Mouse (Mus musculus) CH12.LX (cell line): ENCODE results near the gene Per3. TPM values are rescaled to one million over a fixed set of nuclear protein-coding genes. Genes with fewer than 3 reads are reported as not detected.
A peak's percentile ranks its signal among the peaks of the same experiment; 100 is the strongest.

ENCODE experiments used
- DNase-seq: peaks from one replicate; pipeline ENCODE4 v3.0.0-alpha.2; 2013; ENCODE audit errors: extremely low read depth
- H3K27ac ChIP-seq: 2 replicates; pipeline ENCODE4 v1.5.1; 2012; ENCODE audit warnings: low read depth, mild to moderate bottlenecking, control low read depth, moderate library complexity; ENCODE audit not compliant: insufficient read depth
- H3K27me3 ChIP-seq: replicated peaks from 2 replicates; pipeline ENCODE3; 2012; ENCODE audit warnings: inconsistent platforms
- H3K36me3 ChIP-seq, 2 experiments: replicated peaks in 1 of 2; 2 replicates each; pipeline versions ENCODE3 to v1.6.1; 2012; ENCODE audit warnings: inconsistent platforms in 1 of 2, low read length in 1 of 2, mild to moderate bottlenecking in 1 of 2, mixed read lengths in 1 of 2, moderate library complexity in 1 of 2; ENCODE audit not compliant: control insufficient read depth in 1 of 2, insufficient read depth in 1 of 2
- H3K4me1 ChIP-seq, 2 experiments: 2 replicates each; pipeline ENCODE4 v1.6.1; 2012; ENCODE audit warnings: inconsistent platforms in 1 of 2, moderate library complexity in 1 of 2; ENCODE audit not compliant: insufficient read depth in 2 of 2, control insufficient read depth in 1 of 2
- H3K4me2 ChIP-seq: 2 replicates; pipeline ENCODE4 v1.6.1; 2012; ENCODE audit warnings: low read depth, mild to moderate bottlenecking, control low read depth; ENCODE audit not compliant: poor library complexity, insufficient read depth, severe bottlenecking
- H3K4me3 ChIP-seq, 3 experiments: fragments of 150-350 bp in 1 of 3; sonication (generic) in 1 of 3; replicated peaks in 1 of 3; 2 replicates each; pipeline versions ENCODE3 to v1.5.1; 2011 to 2012; ENCODE audit warnings: low read depth in 2 of 3, low read length in 2 of 3, mild to moderate bottlenecking in 2 of 3, moderate library complexity in 2 of 3, control low read depth in 1 of 3, improper control_type of control experiment in 1 of 3, inconsistent platforms in 1 of 3, mixed read lengths in 1 of 3; ENCODE audit not compliant: poor library complexity in 1 of 3
- H3K79me2 ChIP-seq: replicated peaks from 2 replicates; pipeline ENCODE4 v1.6.1; 2012; ENCODE audit warnings: mild to moderate bottlenecking, moderate library complexity; ENCODE audit not compliant: control insufficient read depth, poor library complexity, insufficient read depth, severe bottlenecking; ENCODE audit errors: extremely low read depth
- H3K9ac ChIP-seq: 2 replicates; pipeline ENCODE4 v1.6.1; 2012; ENCODE audit warnings: low read depth, mild to moderate bottlenecking, control low read depth, moderate library complexity; ENCODE audit not compliant: insufficient read depth
- H3K9me3 ChIP-seq: replicated peaks from 2 replicates; pipeline ENCODE3; 2012; ENCODE audit warnings: low read length, inconsistent platforms, mixed read lengths
- BHLHE40 ChIP-seq: IDR thresholded peaks from 2 replicates; pipeline ENCODE4 v1.6.1; 2011; ENCODE audit warnings: mild to moderate bottlenecking, low read depth, low read length, improper control_type of control experiment
- CHD1 ChIP-seq: IDR thresholded peaks from 2 replicates; pipeline ENCODE4 v1.6.1; 2012; ENCODE audit warnings: low read depth, low read length, improper control_type of control experiment, inconsistent platforms
- CTCF ChIP-seq, 2 experiments: IDR thresholded peaks in 1 of 2; conservative IDR thresholded peaks in 1 of 2; 2 replicates each; pipeline ENCODE4 v1.5.1; 2011 to 2012; ENCODE audit warnings: low read depth in 2 of 2, low read length in 2 of 2, improper control_type of control experiment in 1 of 2, inconsistent platforms in 1 of 2, mild to moderate bottlenecking in 1 of 2, moderate library complexity in 1 of 2
- E2F4 ChIP-seq: IDR thresholded peaks from 2 replicates; pipeline ENCODE4 v1.6.1; 2011; ENCODE audit warnings: low read depth, low read length, improper control_type of control experiment; ENCODE audit not compliant: insufficient replicate concordance
- EP300 ChIP-seq: IDR thresholded peaks from 2 replicates; pipeline ENCODE4 v1.6.1; 2011; ENCODE audit warnings: low read length, improper control_type of control experiment
- ETS1 ChIP-seq: conservative IDR thresholded peaks from 2 replicates; pipeline ENCODE4 v1.6.1; 2012; ENCODE audit warnings: low read depth, mild to moderate bottlenecking, inconsistent platforms, low read length, improper control_type of control experiment, moderate library complexity
- IRF4 ChIP-seq: IDR thresholded peaks from 2 replicates; pipeline ENCODE4 v1.6.1; 2014; ENCODE audit warnings: low read depth, mild to moderate bottlenecking, inconsistent platforms, low read length, improper control_type of control experiment
- JUN ChIP-seq: IDR thresholded peaks from 2 replicates; pipeline ENCODE4 v1.6.1; 2011; ENCODE audit warnings: low read depth, mild to moderate bottlenecking, low read length, improper control_type of control experiment, moderate library complexity; ENCODE audit not compliant: insufficient read depth
- JUND ChIP-seq: conservative IDR thresholded peaks from 2 replicates; pipeline ENCODE4 v1.6.1; 2011; ENCODE audit warnings: low read depth, low read length, improper control_type of control experiment
- MAFK ChIP-seq: IDR thresholded peaks from 2 replicates; pipeline ENCODE4 v1.6.1; 2011; ENCODE audit warnings: low read length, improper control_type of control experiment; ENCODE audit not compliant: insufficient replicate concordance
- MAZ ChIP-seq: IDR thresholded peaks from 2 replicates; pipeline ENCODE4 v1.6.1; 2012; ENCODE audit warnings: low read depth, mild to moderate bottlenecking, inconsistent platforms, low read length, improper control_type of control experiment, moderate library complexity
- MYC ChIP-seq: IDR thresholded peaks from 2 replicates; pipeline ENCODE4 v1.6.1; 2011; ENCODE audit warnings: low read depth, mild to moderate bottlenecking, improper control_type of control experiment, low read length
- POLR2AphosphoS2 ChIP-seq: IDR thresholded peaks from 2 replicates; pipeline ENCODE4 v1.6.1; 2011; ENCODE audit warnings: low read depth, low read length, improper control_type of control experiment
- RAD21 ChIP-seq: IDR thresholded peaks from 2 replicates; pipeline ENCODE4 v1.6.1; 2011; ENCODE audit warnings: low read depth, mild to moderate bottlenecking, low read length, improper control_type of control experiment, moderate library complexity
- RCOR1 ChIP-seq: conservative IDR thresholded peaks from 2 replicates; pipeline ENCODE4 v1.6.1; 2012; ENCODE audit warnings: low read depth, mild to moderate bottlenecking, inconsistent platforms, low read length, improper control_type of control experiment
- TBP ChIP-seq: conservative IDR thresholded peaks from 2 replicates; pipeline ENCODE4 v1.6.1; 2011; ENCODE audit warnings: low read depth, low read length, improper control_type of control experiment
- UBTF ChIP-seq: IDR thresholded peaks from 2 replicates; pipeline ENCODE4 v1.6.1; 2012; ENCODE audit warnings: low read depth, mild to moderate bottlenecking, inconsistent platforms, low read length, improper control_type of control experiment, moderate library complexity
- USF2 ChIP-seq: conservative IDR thresholded peaks from 2 replicates; pipeline ENCODE4 v1.6.1; 2011; ENCODE audit warnings: low read depth, low read length, improper control_type of control experiment
- ZMIZ1 ChIP-seq: IDR thresholded peaks from 2 replicates; pipeline ENCODE4 v1.6.1; 2012; ENCODE audit warnings: low read depth, mild to moderate bottlenecking, inconsistent platforms, low read length, improper control_type of control experiment
- dilution Hi-C: fragments of 300-500 bp; cut with MboI; formaldehyde crosslinking; loops from 2 replicates; pipeline ENCODE4 v1.14.3; 2020; ENCODE audit warnings: low sequenced_read_pairs; ENCODE audit not compliant: extremely low pct_unique_long_range_greater_than_20kb, extremely low pct_ligation_motif_present
- in situ Hi-C: fragments of 300-500 bp; cut with MboI; formaldehyde crosslinking; loops from 3 replicates; pipeline ENCODE4 v1.14.3; 2019; ENCODE audit warnings: low sequenced_read_pairs, low pct_ligation_motif_present, low pct_unique_long_range_greater_than_20kb, mixed read lengths
- polyA plus RNA-seq: library from polyadenylated mRNA; unstranded; fragments of >175 nt; gene quantifications from 2 replicates; pipeline ENCODE4 v1.2.1, GENCODE M21; 2012; ENCODE audit warnings: low read depth; ENCODE audit not compliant: insufficient read length
- total RNA-seq, 2 experiments: library from RNA; depleted of rRNA; stranded (reverse); fragments of 300-350 nt in 1 of 2; fragments of >200 nt in 1 of 2; gene quantifications; 2 replicates each; pipeline ENCODE4 v1.2.3; 2012 to 2014

The Per3 gene
- total and polyA plus RNA-seq, 3 experiments: 0.56 to 0.81 (median 0.74) TPM

DNA sequence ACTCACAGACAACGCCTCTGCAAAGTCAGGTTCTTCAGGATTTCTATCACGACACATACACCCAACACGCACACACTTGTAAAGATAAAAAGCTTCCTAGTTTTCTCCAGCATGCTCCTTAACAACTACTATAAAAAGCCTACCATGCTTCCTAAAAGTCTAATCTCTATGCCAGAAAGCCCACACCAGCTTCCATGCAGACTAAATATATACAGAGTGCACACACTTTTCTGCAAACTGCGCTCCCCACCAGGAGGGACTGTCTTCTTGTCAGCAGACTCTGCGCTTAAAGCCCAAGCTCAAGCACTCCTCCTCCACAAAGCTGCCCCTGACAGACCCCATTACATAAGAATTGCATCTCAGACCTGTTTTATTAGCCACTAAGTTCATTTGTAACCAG is 3.0 kb downstream of the Per3 start:
- peaks cover under 1 to 2% of the 10 kb centered on the region in 2 experiments for H3K36me3 ChIP-seq
- in situ Hi-C loops (no loop called here), dilution Hi-C loops (no loop called here)
- H3K9me3 ChIP-seq: no peaks in the 10 kb centered on the region
- no peak for TF ChIP-seq E2F4
- no peak for TF ChIP-seq EP300
- no peak for TF ChIP-seq ETS1
- TF ChIP-seq JUND: no peak
- no peak for TF ChIP-seq RAD21
- TF ChIP-seq BHLHE40: no peak
- no peak for TF ChIP-seq USF2
- TF ChIP-seq POLR2AphosphoS2: no peak
- TF ChIP-seq RCOR1: no peak
- no peak for TF ChIP-seq CTCF (conservative IDR thresholded peaks at IDR 0.05 in 1 of 2, IDR thresholded peaks at IDR 0.05 in 1 of 2; ENCODE audit: low read depth in 2 of 2, low read length in 2 of 2)
- no peak for TF ChIP-seq MAZ
- no peak for TF ChIP-seq CHD1
- no peak for TF ChIP-seq UBTF
- TF ChIP-seq MYC: no peak
- TF ChIP-seq MAFK: no peak
- TF ChIP-seq TBP: no peak
- H3K4me3 ChIP-seq: no peak overlapping the region
- DNase-seq: no peak
- H3K27ac ChIP-seq: no peak overlapping the region
- no peak overlapping the region for H3K9ac ChIP-seq
- no peaks in the 10 kb centered on the region for H3K79me2 ChIP-seq
- H3K27me3 ChIP-seq: no peaks in the 10 kb centered on the region
- H3K4me2 ChIP-seq: no peak overlapping the region
- H3K4me1 ChIP-seq: peaks cover 5 to 20% of the 10 kb centered on the region in 2 experiments

DNA sequence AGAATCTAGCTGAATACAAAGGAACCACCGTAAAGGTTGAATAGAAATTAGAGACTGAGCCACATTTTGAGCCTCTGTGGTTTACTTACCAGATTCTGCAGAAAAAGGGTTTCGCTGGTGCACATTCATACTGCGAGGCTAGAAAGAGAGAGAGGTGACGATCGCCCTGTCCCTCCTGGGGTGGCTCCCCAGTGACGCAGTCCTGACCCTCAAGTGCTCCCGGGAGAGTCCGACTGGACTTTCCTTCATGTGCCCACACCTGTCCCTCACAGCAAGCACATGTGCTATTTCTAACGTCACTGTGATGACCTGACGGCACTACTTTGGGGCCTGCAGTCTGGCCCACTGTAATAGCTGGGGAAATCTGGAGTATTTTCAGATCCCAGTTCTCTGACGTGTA is 6.7 kb downstream of the Per3 start:
- in situ Hi-C loops: no loop called here
- Histone ChIP-seq H3K4me1 (peaks cover 2 to 9% of the 10 kb centered on the region in 2 experiments; a peak in 3 of 4 replicates), H3K4me2 (no peak overlapping the region), H3K27me3 (no peaks in the 10 kb centered on the region), H3K79me2 (no peaks in the 10 kb centered on the region), H3K27ac (no peak overlapping the region), H3K9me3 (no peaks in the 10 kb centered on the region), H3K36me3 (no peaks in the 10 kb centered on the region), H3K4me3 (no peak overlapping the region), H3K9ac (no peak overlapping the region)
- TF ChIP-seq BHLHE40 (peak; percentile 81), ETS1 (peak; percentile 77), JUN (no peak), IRF4 (peak; percentile 65), ZMIZ1 (no peak)
- dilution Hi-C loops: no loop called here
- peak; percentile 16 for DNase-seq
